Mouse (Mus musculus) R1 (cell line): Measurements from ENCODE around the gene Lmntd2.

Experiments used
- DNase-seq: peaks from one replicate; pipeline ENCODE4 v3.0.0-alpha.2; 2018; ENCODE audit warnings: low read depth, low spot score

Gene Lmntd2

DNA sequence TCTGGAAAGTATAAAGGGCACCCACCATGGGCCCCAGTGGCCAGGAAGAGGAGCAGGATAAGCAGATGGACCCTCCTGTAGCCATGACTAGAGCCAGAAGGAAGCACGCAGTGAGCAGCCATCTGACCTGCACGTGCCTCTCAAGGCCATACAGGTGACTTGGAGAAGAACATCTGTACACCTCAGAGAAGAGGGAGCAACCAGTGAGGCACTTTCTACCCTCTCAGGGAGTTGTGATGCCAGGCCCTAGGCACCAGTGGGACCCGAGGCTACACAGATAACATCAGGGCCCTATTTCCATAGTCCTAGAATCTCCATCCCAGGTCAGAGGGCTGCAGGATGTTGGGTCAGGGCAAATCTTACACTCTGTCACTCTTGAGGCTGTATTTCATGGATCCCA lies 23.7 kb downstream of the Lmntd2 start:
- no peak for DNase-seq

DNA sequence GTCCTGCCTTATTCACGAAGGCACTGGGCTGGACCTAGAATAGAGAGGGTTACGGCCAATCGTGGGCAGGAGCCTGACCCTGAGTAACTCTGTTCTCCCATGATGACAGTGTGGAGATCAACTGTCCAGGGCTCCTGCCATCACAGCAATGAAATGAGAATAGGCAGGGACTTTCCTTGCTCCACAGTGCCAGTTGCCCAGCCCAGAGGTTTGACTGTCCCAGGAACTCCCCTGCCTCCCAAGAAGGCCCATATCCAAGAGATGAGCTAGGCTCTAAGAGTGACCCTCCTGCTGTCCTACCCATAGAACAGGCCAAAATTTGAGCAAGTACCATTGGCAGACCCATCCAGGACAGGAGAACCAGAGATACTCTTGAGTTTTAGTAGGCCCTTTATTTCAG lies 25.1 kb downstream of the Lmntd2 start:
- no peak for DNase-seq

DNA sequence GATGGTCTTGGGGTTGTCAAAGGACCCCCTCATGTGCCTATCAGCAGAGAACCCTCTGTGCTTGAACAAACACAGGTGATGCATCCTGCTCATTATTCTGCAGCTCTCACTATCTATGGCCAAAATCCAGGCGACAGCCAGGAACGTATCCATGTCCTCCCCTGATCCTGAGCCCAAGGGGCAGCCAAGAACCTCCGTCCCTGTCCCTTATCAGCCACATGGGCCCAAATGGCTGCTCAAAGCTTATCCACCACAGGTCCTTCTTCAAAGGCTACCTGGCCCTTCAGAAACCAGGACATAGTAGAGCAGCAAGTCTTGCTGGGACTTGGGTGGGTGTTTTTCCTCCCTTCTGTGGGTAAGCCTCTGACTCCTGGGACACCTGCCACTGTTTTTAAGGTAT lies 25.7 kb downstream of the Lmntd2 start:
- DNase-seq, result no peak

DNA sequence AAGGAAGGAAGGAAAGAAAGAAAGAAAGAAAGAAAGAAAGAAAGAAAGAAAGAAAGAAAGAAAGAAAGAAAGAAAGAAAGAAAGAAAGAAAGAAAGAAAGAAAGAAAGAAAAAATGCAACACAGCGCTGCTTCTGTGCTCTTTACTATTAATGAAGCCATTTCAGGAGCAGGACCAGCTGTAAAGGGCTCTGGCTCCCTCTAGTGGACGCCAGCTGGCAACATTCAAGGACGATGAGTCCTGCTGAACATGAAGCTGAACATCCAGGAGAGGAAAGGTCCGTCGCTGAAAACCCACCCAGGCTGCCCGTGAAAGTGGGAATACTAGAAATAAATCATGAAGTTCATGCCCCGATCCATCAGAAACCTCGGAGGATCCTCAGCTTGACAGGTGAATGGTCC lies 37.7 kb downstream of the Lmntd2 start:
- peak; percentile 89 for DNase-seq

DNA sequence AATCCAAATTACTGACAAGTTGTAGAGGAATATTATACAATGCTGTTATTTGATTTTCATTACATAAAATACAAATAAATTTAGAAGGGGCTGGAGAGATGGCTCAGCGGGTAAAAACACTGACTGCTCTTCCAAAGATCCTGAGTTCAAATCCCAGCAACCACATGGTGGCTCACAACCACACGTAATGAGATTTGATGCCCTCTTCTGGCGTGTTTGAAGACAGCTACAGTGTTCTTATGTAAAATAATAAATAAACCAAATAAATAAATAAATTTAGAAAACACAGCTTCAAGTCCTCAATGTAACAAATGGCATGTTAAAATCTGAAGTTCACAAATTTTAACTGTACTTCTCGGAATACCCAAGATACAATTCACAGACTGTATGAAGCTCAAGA lies 38.8 kb downstream of the Lmntd2 start:
- no peak for DNase-seq

DNA sequence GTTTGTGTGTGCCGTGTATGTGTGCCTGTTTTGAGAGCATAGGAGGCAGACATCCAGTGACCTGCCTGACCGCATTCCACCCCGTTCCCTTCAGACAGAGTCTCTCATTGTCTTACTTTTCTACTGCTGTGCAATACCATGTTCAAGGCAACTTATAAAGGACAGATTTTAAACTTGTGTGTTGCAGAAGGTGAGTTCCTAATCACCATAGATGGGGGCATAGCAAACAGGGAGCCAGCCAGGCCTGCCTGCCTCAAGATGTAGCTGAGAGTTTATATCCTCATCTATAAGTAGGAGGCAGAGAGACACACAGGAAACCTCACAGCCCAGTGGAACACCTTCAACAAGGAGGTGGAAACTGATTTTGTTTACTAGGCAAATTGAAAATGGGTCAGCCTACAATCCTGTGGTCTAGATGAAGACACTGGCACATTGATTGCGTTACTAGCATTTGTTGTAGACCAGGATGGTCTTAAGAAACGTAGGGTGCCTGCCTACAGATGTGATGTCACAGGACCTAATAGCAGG lies 40.5 kb downstream of the Lmntd2 start:
- DNase-seq, result no peak

DNA sequence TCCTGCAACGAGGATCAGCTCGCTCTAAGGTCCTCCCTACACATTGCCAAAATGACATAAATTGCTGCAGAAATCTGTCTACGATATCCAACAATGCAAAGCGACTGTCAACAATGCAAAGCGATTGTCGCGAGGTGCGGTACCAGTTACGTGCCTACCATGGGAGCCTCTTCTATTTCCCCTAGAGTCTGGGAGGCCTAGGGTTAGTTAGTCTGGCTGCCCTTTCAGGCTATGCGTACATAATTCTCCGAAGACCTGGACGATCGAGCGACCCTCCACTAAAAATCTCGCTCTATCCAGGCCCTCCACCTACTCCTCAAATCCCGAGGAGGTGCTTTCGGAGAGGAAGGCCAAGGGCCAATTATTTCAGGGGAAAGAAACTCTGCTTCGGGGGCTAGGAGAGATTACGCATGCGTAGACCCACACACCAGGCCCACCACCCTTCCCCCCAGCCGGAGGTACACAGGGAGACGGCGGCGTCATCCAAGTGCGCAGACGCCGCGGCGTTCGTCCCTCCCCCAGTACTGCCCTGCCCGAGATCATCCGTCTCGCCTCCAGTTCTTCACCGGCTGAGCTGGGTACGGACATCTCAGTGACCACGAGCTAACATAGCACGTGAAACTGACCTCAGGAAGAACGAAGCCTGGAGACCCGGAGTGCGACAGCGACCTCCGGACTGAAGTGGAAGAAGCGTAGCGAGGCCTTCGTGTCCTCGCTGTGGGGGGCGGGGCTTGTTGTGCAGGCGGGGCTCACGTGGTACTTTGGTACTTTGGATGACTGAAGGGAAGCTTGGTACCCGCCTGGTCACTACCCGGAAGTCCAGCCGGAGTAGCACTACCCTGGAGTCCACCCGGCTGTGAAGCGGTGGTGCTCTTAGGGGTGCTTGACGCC lies 41.5 kb downstream of the Lmntd2 start, which contains the start of gene Rnh1:
TSS of gene Rnh1 (minus strand) at position 742 of the 891 bp plus-strand sequence.
- DNase-seq, result peak; percentile 96

DNA sequence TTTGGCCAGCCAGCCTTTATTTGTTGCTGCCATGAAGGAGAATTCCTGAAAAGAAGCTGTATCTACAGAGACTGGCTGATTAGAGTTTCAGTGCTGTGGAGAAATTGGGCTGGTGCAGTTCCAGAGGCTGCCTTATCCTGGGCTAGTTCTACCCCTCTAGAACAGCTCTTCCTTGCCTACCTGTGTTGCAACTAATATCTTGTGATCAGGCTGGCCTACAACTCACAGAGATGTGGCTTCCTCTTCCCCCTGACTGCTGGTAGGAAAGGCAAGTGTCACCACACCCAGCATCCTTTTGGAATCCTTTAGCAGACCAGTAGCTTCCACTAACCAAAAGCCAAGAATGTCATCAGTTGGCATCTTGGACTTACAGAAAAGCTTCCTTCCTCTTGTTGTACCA lies 44.0 kb downstream of the Lmntd2 start:
- no peak for DNase-seq

DNA sequence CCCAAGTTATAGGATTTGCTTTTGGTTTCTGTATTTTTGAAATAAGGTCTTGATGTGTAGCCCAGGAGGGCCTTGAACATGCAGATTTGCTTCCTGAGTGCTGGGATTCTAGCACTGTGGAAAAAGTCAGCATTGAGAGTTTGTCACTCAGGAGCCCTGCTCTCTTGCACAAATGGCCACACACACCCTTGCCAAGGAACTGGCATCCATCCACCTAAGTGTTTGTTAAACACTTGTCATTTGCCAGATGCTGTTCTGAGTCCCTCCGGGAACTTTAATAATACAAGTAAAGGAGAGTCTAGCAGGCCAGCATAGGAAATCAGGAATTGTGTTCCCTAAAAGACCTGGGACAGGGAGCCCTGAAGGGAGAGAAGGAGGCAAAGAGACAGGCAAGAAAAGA lies 44.6 kb downstream of the Lmntd2 start:
- no peak for DNase-seq

DNA sequence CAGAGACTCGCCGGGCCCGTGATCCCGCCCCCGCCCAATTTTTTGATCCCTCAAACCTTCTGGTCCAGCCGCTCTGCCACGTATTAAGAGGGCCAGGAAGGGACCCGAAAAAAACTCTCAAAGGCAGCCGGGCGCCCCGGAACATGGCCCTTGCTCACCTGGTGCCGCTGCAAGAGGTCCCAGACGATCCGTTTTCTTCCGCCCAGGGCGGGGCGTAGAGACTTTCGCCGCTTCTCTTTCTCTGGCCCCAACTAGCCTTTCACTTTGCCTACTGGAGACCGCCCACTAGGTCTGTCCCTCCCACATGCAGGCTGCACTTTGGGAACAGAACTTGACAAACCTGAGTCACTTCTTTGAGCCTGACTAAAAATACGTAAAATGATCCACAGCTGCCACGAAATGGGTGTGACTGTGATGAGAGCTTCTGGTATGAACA lies 45.3 kb downstream of the Lmntd2 start:
- peak; percentile 88 for DNase-seq

DNA sequence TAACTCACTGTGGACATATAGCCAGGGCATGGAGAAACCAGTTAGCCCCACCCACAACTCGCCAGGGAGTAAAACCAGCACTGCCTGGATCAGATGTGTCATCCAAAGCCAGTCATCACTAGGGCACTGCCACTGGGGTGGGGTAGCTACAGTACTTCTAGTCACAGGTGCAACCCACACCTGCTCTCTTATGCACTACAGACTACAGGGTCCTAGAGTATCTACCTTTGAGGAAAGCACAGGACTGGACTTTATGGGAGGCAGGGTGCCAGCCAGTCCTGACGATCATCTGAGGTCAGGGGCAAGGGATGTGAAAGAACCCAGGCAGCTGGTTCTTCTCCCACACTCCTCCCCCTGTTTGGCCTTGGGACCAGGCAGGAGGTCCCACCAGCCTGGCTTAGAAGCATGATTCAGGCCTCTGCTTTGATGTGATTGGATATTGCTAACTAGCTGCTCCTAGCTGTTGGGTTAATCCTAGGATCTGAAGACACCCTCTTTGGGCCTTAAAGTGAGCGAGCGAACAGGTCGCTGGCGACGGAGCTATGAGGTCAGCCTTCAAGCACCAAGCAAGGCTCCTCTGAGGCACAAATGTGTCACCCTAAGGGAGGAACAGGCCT lies 45.9 kb downstream of the Lmntd2 start:
- peak; percentile 71 for DNase-seq

DNA sequence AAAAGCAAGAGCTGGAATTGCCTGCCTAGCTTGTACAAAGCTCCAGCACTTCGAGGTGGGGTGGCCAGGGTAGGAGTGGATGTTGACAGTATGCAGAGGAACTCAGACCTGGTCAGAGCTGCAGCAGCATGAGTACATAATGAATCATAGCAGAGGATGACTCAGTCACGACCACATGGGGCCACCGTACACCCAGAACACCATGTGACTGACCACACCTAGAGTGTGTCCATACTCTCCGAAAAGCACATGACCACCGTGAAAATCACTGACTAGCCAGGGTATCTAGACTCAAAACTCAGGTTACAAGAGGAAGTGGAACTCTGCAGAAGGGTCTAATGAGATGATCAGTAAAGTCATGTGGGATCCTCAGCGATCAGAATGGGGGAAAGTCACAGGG lies 49.0 kb downstream of the Lmntd2 start:
- peak; percentile 20 for DNase-seq

DNA sequence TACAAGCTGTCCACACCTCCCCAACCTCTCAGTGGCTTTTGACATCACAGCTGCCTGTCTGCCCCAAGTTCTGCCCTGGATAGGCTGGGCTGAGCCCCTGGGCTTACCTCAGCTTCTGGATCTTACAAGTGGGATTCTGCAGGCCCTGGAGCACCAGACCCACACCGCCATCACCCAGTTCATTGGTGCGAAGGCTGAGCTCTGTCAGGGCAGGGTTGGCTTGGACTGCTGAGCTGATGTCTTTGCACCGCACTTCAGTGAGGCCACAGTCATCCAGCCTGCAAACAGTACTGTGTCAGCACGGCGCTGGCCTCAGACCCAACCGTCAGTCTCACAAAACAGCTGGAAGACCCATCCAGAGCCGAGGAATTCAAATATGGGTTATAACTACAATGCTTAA lies 49.5 kb downstream of the Lmntd2 start:
- no peak for DNase-seq
